Mouse (Mus musculus): Measurements from ENCODE around the gene Acad11. TPM values are rescaled to one million over a fixed set of nuclear protein-coding genes. Genes with fewer than 3 reads are reported as not detected.

Gene Acad11
- polyA plus RNA-seq, 1 experiment from 2014 or later = 19.0 TPM

DNA sequence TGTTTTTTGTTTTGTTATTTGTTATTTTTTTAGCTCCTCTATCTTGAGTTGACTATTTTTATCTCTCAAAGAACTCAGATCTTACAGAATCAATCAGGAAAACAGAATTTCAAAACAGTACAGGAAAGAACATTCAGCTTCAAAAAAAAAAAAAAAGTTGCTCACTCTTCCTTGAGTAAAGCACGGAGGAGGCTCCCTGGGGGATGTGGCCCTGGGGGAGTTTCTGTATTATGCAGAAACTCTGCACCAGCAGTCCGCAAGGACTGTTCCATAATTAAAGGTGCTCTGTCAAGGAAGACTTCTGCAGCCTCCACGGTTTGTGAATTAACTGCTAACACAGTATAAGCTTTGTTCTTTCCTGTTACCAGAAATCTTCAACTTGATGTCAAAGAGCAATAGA lies 38.3 kb downstream of the Acad11 start:
- peaks cover 16% of the 10 kb centered on the region for H3K4me1 ChIP-seq (ENCODE audit: insufficient read depth, low read length)
- no peaks in the 10 kb centered on the region for H3K9me3 ChIP-seq (ENCODE audit: low read length)
- H3K4me2 ChIP-seq (replicated peaks; ENCODE audit: low read depth, low read length) = no peak overlapping the region; the same call in 1 of the 2 replicates
- H3K9ac ChIP-seq (replicated peaks; ENCODE audit: low read length) = no peak overlapping the region
- ATAC-seq (ENCODE audit: low FRiP score, low TSS enrichment) = peak; percentile 52; the same call in 1 of the 2 replicates
- 14% methylated on average over 3 of the region's 3 CpGs for WGBS
- H3K36me3 ChIP-seq (ENCODE audit: insufficient read depth, low read length) = no peaks in the 10 kb centered on the region
- no peaks in the 10 kb centered on the region for H3K27me3 ChIP-seq (ENCODE audit: insufficient read depth, low read length)
- no peak overlapping the region for H3K27ac ChIP-seq (ENCODE audit: low read length)
- no peak overlapping the region for H3K4me3 ChIP-seq (ENCODE audit: low read length)

DNA sequence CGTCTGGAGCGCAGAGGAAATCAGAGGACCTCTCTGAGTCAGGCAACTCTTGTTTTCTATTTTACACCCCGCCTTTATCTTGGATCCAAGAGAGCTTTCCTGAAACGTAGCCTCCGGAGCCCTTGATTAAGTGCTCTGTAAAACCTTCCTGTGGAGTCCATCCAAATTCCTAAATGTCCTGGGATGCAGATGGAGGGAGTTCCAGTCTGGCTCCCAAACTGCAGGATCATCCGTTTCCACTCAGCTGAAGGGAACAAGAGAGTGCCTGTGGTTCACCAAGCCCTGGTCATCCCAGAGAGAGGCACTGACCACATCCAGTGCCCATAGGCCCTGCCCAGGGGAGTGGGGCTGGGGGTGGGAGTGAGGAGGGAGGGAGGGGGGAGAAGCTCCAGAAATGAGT lies 39.1 kb downstream of the Acad11 start:
- H3K9ac ChIP-seq (replicated peaks; ENCODE audit: low read length) = no peak overlapping the region
- H3K4me2 ChIP-seq (replicated peaks; ENCODE audit: low read depth, low read length) = no peak overlapping the region
- H3K9me3 ChIP-seq (ENCODE audit: low read length) = no peaks in the 10 kb centered on the region
- H3K4me1 ChIP-seq (ENCODE audit: insufficient read depth, low read length) = peaks cover 16% of the 10 kb centered on the region
- H3K27me3 ChIP-seq (ENCODE audit: insufficient read depth, low read length) = no peaks in the 10 kb centered on the region
- peak; percentile 36; the same call in 1 of the 2 replicates for ATAC-seq (ENCODE audit: low FRiP score, low TSS enrichment)
- H3K4me3 ChIP-seq (ENCODE audit: low read length) = no peak overlapping the region
- WGBS = 38% methylated on average over 6 of the region's 6 CpGs
- H3K36me3 ChIP-seq (ENCODE audit: insufficient read depth, low read length) = no peaks in the 10 kb centered on the region
- no peak overlapping the region for H3K27ac ChIP-seq (ENCODE audit: low read length)

DNA sequence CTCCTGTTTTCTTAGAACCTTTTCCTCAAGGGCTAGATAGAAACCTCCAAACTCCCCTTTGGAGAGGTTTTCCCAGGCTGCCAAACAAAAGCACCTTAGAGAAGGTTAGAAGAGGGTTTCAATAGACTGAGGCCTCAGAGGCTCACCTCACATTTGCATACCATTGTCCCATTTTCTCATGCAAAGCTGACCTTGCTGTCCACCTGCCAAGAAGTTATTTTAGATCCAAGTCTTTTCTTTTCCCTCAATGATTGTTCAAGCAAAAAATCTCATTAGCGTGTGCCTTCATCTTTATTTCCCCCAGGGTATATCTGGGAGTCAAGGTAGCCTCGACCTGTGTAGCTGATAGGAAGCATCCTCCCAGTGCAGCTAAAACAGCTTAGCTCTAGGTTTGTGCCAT lies 39.7 kb downstream of the Acad11 start:
- WGBS = 48% methylated on average over 2 of the region's 2 CpGs
- ATAC-seq (ENCODE audit: low FRiP score, low TSS enrichment) = no peak
- H3K9me3 ChIP-seq (ENCODE audit: low read length) = no peaks in the 10 kb centered on the region

DNA sequence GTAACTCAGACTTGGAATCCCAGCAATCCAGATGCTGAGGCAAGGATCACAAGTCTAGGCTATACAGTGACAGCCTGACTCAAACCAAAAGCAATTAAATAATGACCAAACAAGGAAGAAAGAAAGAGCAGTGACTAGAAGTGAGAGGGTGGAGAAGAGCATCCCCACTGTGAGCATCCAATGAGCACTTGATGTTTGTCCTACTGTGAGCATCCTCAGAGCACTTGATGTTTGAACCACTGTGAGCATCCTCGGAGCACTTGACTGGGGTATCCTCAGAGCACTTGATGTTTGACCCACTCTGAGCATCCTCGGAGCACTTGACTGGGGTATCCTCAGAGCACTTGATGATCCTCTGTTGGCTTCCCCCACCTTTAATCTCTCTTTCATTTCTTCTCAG lies 41.8 kb downstream of the Acad11 start:
- H3K36me3 ChIP-seq (ENCODE audit: insufficient read depth, low read length) = no peaks in the 10 kb centered on the region
- WGBS = 94% methylated on average over 2 of the region's 2 CpGs
- no peak overlapping the region for H3K4me2 ChIP-seq (replicated peaks; ENCODE audit: low read depth, low read length)
- no peak overlapping the region for H3K9ac ChIP-seq (replicated peaks; ENCODE audit: low read length)
- H3K27me3 ChIP-seq (ENCODE audit: insufficient read depth, low read length) = no peaks in the 10 kb centered on the region
- no peak for ATAC-seq (ENCODE audit: low FRiP score, low TSS enrichment)
- H3K27ac ChIP-seq (ENCODE audit: low read length) = no peak overlapping the region
- no peaks in the 10 kb centered on the region for H3K9me3 ChIP-seq (ENCODE audit: low read length)
- no peak overlapping the region for H3K4me3 ChIP-seq (ENCODE audit: low read length)
- H3K4me1 ChIP-seq (ENCODE audit: insufficient read depth, low read length) = peaks cover 16% of the 10 kb centered on the region

More for the DNA sequence above, 39.7 kb downstream of the Acad11 start:
- Histone ChIP-seq H3K4me1 (ENCODE audit: insufficient read depth, low read length) (peaks cover 16% of the 10 kb centered on the region), H3K27ac (ENCODE audit: low read length) (no peak overlapping the region), H3K9ac (replicated peaks; ENCODE audit: low read length) (no peak overlapping the region), H3K36me3 (ENCODE audit: insufficient read depth, low read length) (no peaks in the 10 kb centered on the region), H3K27me3 (ENCODE audit: insufficient read depth, low read length) (no peaks in the 10 kb centered on the region), H3K4me3 (ENCODE audit: low read length) (no peak overlapping the region), H3K4me2 (replicated peaks; ENCODE audit: low read depth, low read length) (no peak overlapping the region)

DNA sequence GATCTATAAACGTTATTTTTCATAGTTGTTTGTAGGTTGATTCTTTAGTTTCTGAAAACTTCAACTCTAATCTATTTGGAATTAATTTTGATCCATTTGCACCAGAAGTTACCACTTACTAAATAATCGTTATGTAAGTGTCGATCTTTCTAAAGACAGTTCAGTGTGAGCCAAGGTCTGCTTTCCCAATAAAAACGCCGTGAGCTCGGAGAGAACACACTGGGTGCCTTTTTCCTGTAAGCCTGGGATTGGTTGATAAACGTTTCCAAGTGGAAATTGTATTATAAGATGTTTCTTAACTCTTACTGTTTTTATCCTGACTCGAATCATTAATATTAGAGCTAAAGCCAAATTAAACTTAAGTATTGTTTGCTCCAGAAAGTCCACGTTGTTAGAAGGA lies 43.8 kb downstream of the Acad11 start:
- Histone ChIP-seq H3K9ac (replicated peaks; ENCODE audit: low read length) (no peak overlapping the region), H3K36me3 (ENCODE audit: insufficient read depth, low read length) (no peaks in the 10 kb centered on the region), H3K27me3 (ENCODE audit: insufficient read depth, low read length) (no peaks in the 10 kb centered on the region), H3K27ac (ENCODE audit: low read length) (no peak overlapping the region), H3K4me3 (ENCODE audit: low read length) (no peak overlapping the region), H3K4me2 (replicated peaks; ENCODE audit: low read depth, low read length) (no peak overlapping the region), H3K4me1 (ENCODE audit: insufficient read depth, low read length) (peaks cover 4% of the 10 kb centered on the region; the same call in 1 of the 2 replicates), H3K9me3 (ENCODE audit: low read length) (peaks cover 5% of the 10 kb centered on the region; the same call in 1 of the 2 replicates)
- 68% methylated on average over 9 of the region's 9 CpGs for WGBS
- ATAC-seq (ENCODE audit: low FRiP score, low TSS enrichment) = no peak

DNA sequence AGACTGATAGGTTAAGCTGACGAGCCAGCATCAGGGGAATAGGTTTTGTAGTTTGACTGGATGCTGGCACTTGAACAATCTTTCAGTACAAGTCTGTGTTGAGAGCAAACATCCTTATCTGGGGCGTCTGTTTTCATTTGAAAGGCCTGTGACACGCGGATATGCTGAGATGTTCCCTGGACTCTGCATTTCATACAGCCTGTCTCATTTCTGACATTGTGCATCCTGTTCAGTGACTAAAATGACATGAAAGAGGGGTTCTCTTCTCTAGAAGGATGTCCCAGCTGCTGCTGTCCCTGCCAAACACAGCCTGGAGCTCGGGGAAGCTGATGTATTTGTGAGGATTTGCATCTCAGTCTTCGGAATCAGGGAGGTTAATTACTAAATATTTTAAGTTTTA lies 44.3 kb downstream of the Acad11 start:
- H3K27me3 ChIP-seq (ENCODE audit: insufficient read depth, low read length) = no peaks in the 10 kb centered on the region
- H3K4me3 ChIP-seq (ENCODE audit: low read length) = no peak overlapping the region
- peak; percentile 78 for ATAC-seq (ENCODE audit: low FRiP score, low TSS enrichment)
- no peak overlapping the region for H3K4me2 ChIP-seq (replicated peaks; ENCODE audit: low read depth, low read length)
- peaks cover 5% of the 10 kb centered on the region; the same call in 1 of the 2 replicates for H3K9me3 ChIP-seq (ENCODE audit: low read length)
- H3K36me3 ChIP-seq (ENCODE audit: insufficient read depth, low read length) = no peaks in the 10 kb centered on the region
- 62% methylated on average over 6 of the region's 6 CpGs for WGBS
- no peak overlapping the region for H3K27ac ChIP-seq (ENCODE audit: low read length)
- H3K9ac ChIP-seq (replicated peaks; ENCODE audit: low read length) = no peak overlapping the region
- no peaks in the 10 kb centered on the region for H3K4me1 ChIP-seq (ENCODE audit: insufficient read depth, low read length)

DNA sequence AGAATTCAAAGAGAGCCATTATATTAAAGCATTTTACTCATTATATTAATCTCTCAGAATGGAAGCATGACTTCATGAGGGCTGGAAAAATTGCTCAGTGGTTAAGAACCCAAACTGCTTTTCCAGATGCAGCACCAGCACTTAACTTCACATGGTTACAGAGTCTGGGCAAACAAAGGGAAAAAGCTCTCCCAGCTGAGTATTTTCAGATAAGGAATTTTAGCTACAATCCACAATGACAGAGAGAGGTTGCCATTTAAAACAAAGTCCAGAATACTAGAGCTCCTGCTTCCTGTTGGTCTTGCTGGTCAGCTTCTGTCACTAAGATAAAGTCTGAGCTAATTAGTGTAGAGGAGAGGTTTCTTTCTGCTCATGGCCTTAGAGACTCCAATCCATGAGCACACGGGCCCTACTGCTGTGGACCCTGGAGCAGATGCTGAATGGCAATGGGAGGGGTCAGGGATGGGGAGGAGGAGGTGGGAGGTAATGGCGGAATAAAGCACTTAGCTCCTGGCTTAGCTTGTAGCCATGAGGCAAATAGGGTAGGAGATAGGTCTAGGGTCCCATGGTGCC lies 45.5 kb downstream of the Acad11 start:
- no peak for ATAC-seq (ENCODE audit: low FRiP score, low TSS enrichment)
- no peaks in the 10 kb centered on the region for H3K4me1 ChIP-seq (ENCODE audit: insufficient read depth, low read length)
- no peak overlapping the region for H3K4me2 ChIP-seq (replicated peaks; ENCODE audit: low read depth, low read length)
- 57% methylated on average over 2 of the region's 2 CpGs for WGBS
- peaks cover 5% of the 10 kb centered on the region; the same call in 1 of the 2 replicates for H3K9me3 ChIP-seq (ENCODE audit: low read length)
- H3K27me3 ChIP-seq (ENCODE audit: insufficient read depth, low read length) = no peaks in the 10 kb centered on the region
- no peak overlapping the region for H3K27ac ChIP-seq (ENCODE audit: low read length)
- no peak overlapping the region for H3K9ac ChIP-seq (replicated peaks; ENCODE audit: low read length)
- no peak overlapping the region for H3K4me3 ChIP-seq (ENCODE audit: low read length)
- no peaks in the 10 kb centered on the region for H3K36me3 ChIP-seq (ENCODE audit: insufficient read depth, low read length)

DNA sequence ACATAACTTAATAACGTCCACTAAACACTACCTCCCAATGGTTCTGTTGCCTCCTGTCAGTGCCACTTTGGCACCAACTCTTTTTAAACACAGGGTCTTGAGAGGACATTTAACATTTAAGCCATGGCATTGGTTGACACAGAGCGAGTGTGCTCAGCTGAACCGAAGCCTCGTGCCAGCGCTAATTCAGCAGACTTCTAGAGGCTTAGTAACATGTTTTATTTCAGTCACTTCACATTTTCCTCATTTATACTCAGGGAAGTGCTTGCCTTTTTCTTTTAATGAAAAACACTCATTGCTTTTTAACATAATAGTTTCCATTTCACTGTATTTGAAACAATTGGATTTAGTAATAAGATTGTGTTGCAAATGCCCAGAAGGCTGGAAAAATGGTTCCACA lies 46.0 kb downstream of the Acad11 start:
- H3K27me3 ChIP-seq (ENCODE audit: insufficient read depth, low read length) = no peaks in the 10 kb centered on the region
- no peak overlapping the region for H3K27ac ChIP-seq (ENCODE audit: low read length)
- peaks cover 5% of the 10 kb centered on the region; the same call in 1 of the 2 replicates for H3K9me3 ChIP-seq (ENCODE audit: low read length)
- no peak overlapping the region for H3K4me2 ChIP-seq (replicated peaks; ENCODE audit: low read depth, low read length)
- H3K9ac ChIP-seq (replicated peaks; ENCODE audit: low read length) = no peak overlapping the region
- H3K36me3 ChIP-seq (ENCODE audit: insufficient read depth, low read length) = no peaks in the 10 kb centered on the region
- no peaks in the 10 kb centered on the region for H3K4me1 ChIP-seq (ENCODE audit: insufficient read depth, low read length)
- no peak for ATAC-seq (ENCODE audit: low FRiP score, low TSS enrichment)
- no peak overlapping the region for H3K4me3 ChIP-seq (ENCODE audit: low read length)
- WGBS = 94% methylated on average over 5 of the region's 5 CpGs

DNA sequence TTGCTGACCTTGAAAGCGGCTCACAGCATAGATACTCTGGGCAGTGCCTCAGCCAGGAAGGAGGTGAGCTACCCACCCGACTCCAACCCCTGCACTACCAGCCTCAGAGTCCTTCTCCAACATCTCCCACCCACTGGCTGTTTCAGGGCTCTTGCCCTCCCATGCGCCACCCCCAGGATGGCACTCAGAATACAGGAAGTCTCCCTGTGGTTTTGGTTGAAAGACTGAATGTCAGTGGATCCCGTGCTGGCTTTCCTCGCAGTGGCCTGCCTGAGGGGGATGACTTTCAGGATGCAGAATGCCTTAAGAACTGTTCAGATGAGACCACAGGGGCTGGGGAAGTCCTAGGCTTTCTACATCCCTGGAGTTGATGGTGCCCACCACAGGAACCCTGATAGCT lies 59.9 kb downstream of the Acad11 start:
- Histone ChIP-seq H3K9ac (replicated peaks; ENCODE audit: low read length) (no peak overlapping the region), H3K4me2 (replicated peaks; ENCODE audit: low read depth, low read length) (0 out of 2 replicates have a peak overlapping the region, but pooled peaks have one; percentile 5), H3K27ac (ENCODE audit: low read length) (peak overlapping the region; percentile 75), H3K36me3 (ENCODE audit: insufficient read depth, low read length) (no peaks in the 10 kb centered on the region), H3K4me3 (ENCODE audit: low read length) (no peak overlapping the region), H3K9me3 (ENCODE audit: low read length) (no peaks in the 10 kb centered on the region), H3K4me1 (ENCODE audit: insufficient read depth, low read length) (peaks cover 20% of the 10 kb centered on the region), H3K27me3 (ENCODE audit: insufficient read depth, low read length) (no peaks in the 10 kb centered on the region)
- 34% methylated on average over 5 of the region's 5 CpGs for WGBS
- peak; percentile 46 for ATAC-seq (ENCODE audit: low FRiP score, low TSS enrichment)

DNA sequence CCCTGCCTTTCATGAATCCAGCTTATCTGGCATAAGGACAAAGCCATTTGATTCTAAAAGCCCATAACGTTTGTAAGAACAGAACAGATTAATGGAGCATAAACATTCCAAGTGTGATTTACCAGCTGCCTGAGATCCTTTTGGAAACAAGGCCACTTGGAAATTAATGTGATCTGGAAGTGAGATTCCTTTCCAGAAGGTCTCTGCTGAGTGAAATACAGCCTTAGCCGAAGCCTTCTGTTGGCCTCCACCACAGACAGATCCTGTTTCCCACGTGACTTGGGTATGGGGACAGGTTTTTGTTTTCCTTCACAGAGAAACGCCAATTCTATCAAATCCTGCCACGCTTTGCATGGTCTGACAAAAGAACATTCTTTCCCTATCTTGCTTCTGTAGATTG lies 60.4 kb downstream of the Acad11 start:
- H3K4me2 ChIP-seq (replicated peaks; ENCODE audit: low read depth, low read length) = 0 out of 2 replicates have a peak overlapping the region, but pooled peaks have one; percentile 5
- no peak overlapping the region; the same call in 1 of the 2 replicates for H3K9ac ChIP-seq (replicated peaks; ENCODE audit: low read length)
- no peaks in the 10 kb centered on the region for H3K9me3 ChIP-seq (ENCODE audit: low read length)
- peak overlapping the region; percentile 75 for H3K27ac ChIP-seq (ENCODE audit: low read length)
- peak; percentile 64 for ATAC-seq (ENCODE audit: low FRiP score, low TSS enrichment)
- no peaks in the 10 kb centered on the region for H3K36me3 ChIP-seq (ENCODE audit: insufficient read depth, low read length)
- H3K4me3 ChIP-seq (ENCODE audit: low read length) = no peak overlapping the region
- no peaks in the 10 kb centered on the region for H3K27me3 ChIP-seq (ENCODE audit: insufficient read depth, low read length)
- peaks cover 20% of the 10 kb centered on the region for H3K4me1 ChIP-seq (ENCODE audit: insufficient read depth, low read length)
- WGBS = 10% methylated on average over 5 of the region's 5 CpGs
